Mouse (Mus musculus) C2C12 (cell line): ENCODE data around the gene Itpr3. TPM values are rescaled to one million over a fixed set of nuclear protein-coding genes. Genes with fewer than 3 reads are reported as not detected.

Experiments
- H3K27me3 ChIP-seq: one replicate; pipeline ENCODE4 v1.6.1; 2011; ENCODE audit not compliant: control insufficient read depth, insufficient read depth, insufficient read length
- H3K36me3 ChIP-seq: one replicate; pipeline ENCODE4 v1.6.1; 2011; ENCODE audit not compliant: control insufficient read depth, insufficient read depth
- H3K4me3 ChIP-seq: one replicate; pipeline ENCODE4 v1.5.1; 2011; ENCODE audit warnings: mild to moderate bottlenecking, control low read depth; ENCODE audit not compliant: poor library complexity, insufficient read depth, severe bottlenecking
- H3K79me2 ChIP-seq: one replicate; pipeline ENCODE4 v1.6.1; 2011; ENCODE audit not compliant: control insufficient read depth, insufficient read depth
- H3K79me3 ChIP-seq: one replicate; pipeline ENCODE4 v1.6.1; 2011; ENCODE audit warnings: low read depth, control low read depth
- H3ac ChIP-seq: one replicate; pipeline ENCODE3; 2011; ENCODE audit warnings: low read depth; ENCODE audit not compliant: control insufficient read depth, insufficient read length
- CEBPB ChIP-seq: IDR thresholded peaks from one replicate; pipeline ENCODE4 v1.6.1; 2011; ENCODE audit warnings: low read depth, mild to moderate bottlenecking, control low read depth, moderate library complexity
- CTCF ChIP-seq: IDR thresholded peaks from one replicate; pipeline ENCODE4 v1.5.1; 2011; ENCODE audit not compliant: control insufficient read depth, insufficient read depth, insufficient read length
- FOSL1 ChIP-seq: IDR thresholded peaks from one replicate; pipeline ENCODE4 v1.8.0; 2011; ENCODE audit warnings: mild to moderate bottlenecking, low read length; ENCODE audit not compliant: poor library complexity, insufficient read depth, severe bottlenecking
- MAX ChIP-seq: IDR thresholded peaks from one replicate; pipeline ENCODE4 v1.6.1; 2011; ENCODE audit warnings: mild to moderate bottlenecking, control low read depth
- MYOD1 ChIP-seq: IDR thresholded peaks from one replicate; pipeline ENCODE4 v1.6.1; 2011; ENCODE audit warnings: low read depth; ENCODE audit not compliant: control insufficient read depth, insufficient read length
- MYOG ChIP-seq: IDR thresholded peaks from one replicate; pipeline ENCODE4 v1.6.1; 2011; ENCODE audit not compliant: control insufficient read depth, insufficient read length; ENCODE audit errors: extremely low read depth
- USF1 ChIP-seq: IDR thresholded peaks from one replicate; pipeline ENCODE4 v1.6.1; 2011; ENCODE audit warnings: low read depth, mild to moderate bottlenecking, control low read depth, moderate library complexity
- polyA plus RNA-seq: library from polyadenylated mRNA; unstranded; fragments of >200 nt; fragmentation: generic; extraction: Trizol; gene quantifications from one replicate; pipeline ENCODE4 v1.2.1, GENCODE M21; 2012; ENCODE audit warnings: missing spikeins

The Itpr3 gene
- polyA plus RNA-seq, 1 experiment: 20.0 TPM

- Histone ChIP-seq H3K79me2 (peaks cover 63% of the 10 kb centered on the region), H3K4me3 (no peak overlapping the region), H3ac (no peak overlapping the region), H3K27me3 (no peaks in the 10 kb centered on the region), H3K79me3 (peaks cover 36% of the 10 kb centered on the region), H3K36me3 (no peaks in the 10 kb centered on the region)
- no peak for TF ChIP-seq USF1
- no peak for TF ChIP-seq MYOD1
- TF ChIP-seq CEBPB: no peak
- no peak for TF ChIP-seq FOSL1
- TF ChIP-seq MYOG: no peak
- TF ChIP-seq MAX: no peak
- TF ChIP-seq CTCF: no peak
Observed at GRCm38 (mm10) chr17:27132238-27132637, 75.1 kb downstream of the Itpr3 start.

DNA sequence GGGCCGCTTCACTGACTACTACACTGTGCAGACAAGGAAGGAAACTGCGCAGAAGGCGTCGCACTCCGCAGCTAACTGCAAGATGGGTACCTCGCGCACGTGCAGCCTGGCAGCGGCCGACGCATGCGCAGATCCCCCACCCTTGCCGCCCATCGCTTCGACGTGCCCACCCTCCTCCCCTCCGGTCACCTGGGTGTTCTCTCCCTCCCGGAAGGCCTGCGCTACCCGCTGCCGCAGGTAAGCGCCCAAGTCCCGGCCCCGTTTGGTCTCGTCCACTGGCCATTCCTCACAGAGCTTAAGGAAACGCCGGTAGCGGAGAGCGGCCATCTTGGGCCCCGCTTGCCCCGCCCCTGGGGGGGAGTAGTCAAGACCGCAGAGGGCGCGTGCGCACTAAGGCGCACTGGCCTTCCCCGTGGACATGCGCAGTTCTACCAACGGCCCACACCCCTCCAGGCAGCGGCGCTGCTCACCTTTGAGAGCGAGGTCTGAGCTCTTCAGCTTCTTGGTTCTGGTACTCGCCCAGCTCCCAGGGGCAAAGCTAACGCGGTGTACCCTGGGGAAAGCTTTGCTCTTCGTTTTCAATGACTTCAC, 76.5 kb downstream of the Itpr3 start, which contains the start of gene Uqcc2:
Uqcc2 (minus strand) TSS at position 366 of the 591 bp plus-strand sequence.
- Histone ChIP-seq H3ac (peak within 1 kb of the TSS; percentile 83), H3K79me2 (peaks cover 49% of the 10 kb centered on the region), H3K36me3 (no peaks in the 10 kb centered on the region), H3K79me3 (peaks cover 31% of the 10 kb centered on the region), H3K4me3 (peak within 1 kb of the TSS; percentile 76), H3K27me3 (no peaks in the 10 kb centered on the region)
- TF ChIP-seq FOSL1 (no peak), CTCF (peak; percentile 93), USF1 (peak; percentile 17), MAX (peak; percentile 99), CEBPB (no peak), MYOD1 (no peak), MYOG (no peak)

- H3K79me3 ChIP-seq: peaks cover 27% of the 10 kb centered on the region
- no peaks in the 10 kb centered on the region for H3K27me3 ChIP-seq
- H3K36me3 ChIP-seq: no peaks in the 10 kb centered on the region
- H3K79me2 ChIP-seq: peaks cover 44% of the 10 kb centered on the region
- TF ChIP-seq FOSL1 (no peak), MYOD1 (no peak), CTCF (no peak)
- H3ac ChIP-seq: no peak overlapping the region
- peak overlapping the region; percentile 76 for H3K4me3 ChIP-seq
Observed at GRCm38 (mm10) chr17:27134187-27134586, 77.1 kb downstream of the Itpr3 start.

- H3ac ChIP-seq: no peak overlapping the region
- H3K79me3 ChIP-seq: peaks cover 21% of the 10 kb centered on the region
- no peaks in the 10 kb centered on the region for H3K27me3 ChIP-seq
- H3K36me3 ChIP-seq: no peaks in the 10 kb centered on the region
- TF ChIP-seq CTCF (no peak), MAX (no peak), USF1 (no peak), MYOG (no peak), FOSL1 (no peak), CEBPB (no peak), MYOD1 (no peak)
- peaks cover 38% of the 10 kb centered on the region for H3K79me2 ChIP-seq
- H3K4me3 ChIP-seq: no peak overlapping the region
Observed at GRCm38 (mm10) chr17:27134715-27135114, 77.6 kb downstream of the Itpr3 start.

DNA sequence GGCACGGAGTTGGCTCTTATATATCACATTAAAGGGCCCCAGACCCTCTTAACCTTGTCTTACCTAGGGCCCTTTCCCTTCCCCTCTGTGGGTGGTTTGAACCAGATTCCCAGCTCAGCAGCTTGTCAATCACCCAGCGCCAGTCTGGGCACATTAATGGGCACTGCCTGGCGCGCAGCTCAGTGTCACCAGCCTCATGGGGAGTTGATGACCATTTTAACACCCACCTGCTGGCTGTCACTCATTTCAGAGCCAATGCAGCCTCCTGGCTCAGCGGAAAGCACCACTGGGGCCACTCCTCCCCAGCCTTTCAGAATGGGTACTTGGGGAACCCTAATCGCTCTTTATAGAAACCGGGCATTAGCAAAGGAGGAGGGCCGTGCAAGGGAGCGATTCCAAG, 81.3 kb downstream of the Itpr3 start:
- no peaks in the 10 kb centered on the region for H3K27me3 ChIP-seq
- peaks cover 3% of the 10 kb centered on the region for H3K79me2 ChIP-seq
- no peak overlapping the region for H3ac ChIP-seq
- TF ChIP-seq MYOG (no peak), CTCF (no peak), FOSL1 (no peak), USF1 (no peak), MYOD1 (peak; percentile 40)
- H3K79me3 ChIP-seq: no peaks in the 10 kb centered on the region
- H3K36me3 ChIP-seq: no peaks in the 10 kb centered on the region
- H3K4me3 ChIP-seq: no peak overlapping the region

DNA sequence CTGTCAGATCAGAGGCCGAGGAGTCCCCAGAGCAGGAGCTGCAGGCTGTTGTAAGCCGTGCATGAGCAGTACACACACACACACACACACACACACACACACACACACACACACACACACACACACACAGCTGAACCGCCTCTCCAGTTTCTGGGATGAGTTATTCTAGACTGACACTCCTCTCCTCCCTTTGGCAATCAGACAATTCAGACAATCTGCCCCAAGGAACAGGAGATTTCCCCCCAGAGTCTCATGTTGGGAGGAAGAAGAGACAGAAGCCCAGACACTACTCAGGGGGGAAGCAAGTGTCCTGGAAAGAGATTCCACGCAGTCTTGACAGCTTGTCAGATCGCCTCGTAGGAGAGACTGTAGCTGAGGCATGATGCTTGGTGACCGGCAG, 82.2 kb downstream of the Itpr3 start:
- no peak overlapping the region for H3K4me3 ChIP-seq
- TF ChIP-seq MYOG (no peak), USF1 (no peak), CEBPB (no peak), CTCF (no peak), MYOD1 (no peak), MAX (no peak), FOSL1 (no peak)
- H3K36me3 ChIP-seq: no peaks in the 10 kb centered on the region
- H3ac ChIP-seq: no peak overlapping the region
- no peaks in the 10 kb centered on the region for H3K79me2 ChIP-seq
- H3K79me3 ChIP-seq: no peaks in the 10 kb centered on the region
- no peaks in the 10 kb centered on the region for H3K27me3 ChIP-seq
